Mouse (Mus musculus) heart, adult 18-20 months (tissue): ENCODE measurements around the gene Aox4. TPM values are rescaled to one million over a fixed set of nuclear protein-coding genes. Genes with fewer than 3 reads are reported as not detected.

ENCODE experiments used
- DNase-seq, 2 experiments: peaks; one replicate each; pipeline ENCODE4 v3.0.0; 2021 to 2022; ENCODE audit warnings: mixed read lengths in 1 of 2
- total RNA-seq, 2 experiments: library from RNA; stranded (reverse); gene quantifications; 2 replicates each; pipeline ENCODE4 v1.2.3; 2021

Aox4 gene
- total RNA-seq, 2 experiments from 2014 or later = not detected

GRCm38 (mm10) chr1:58248518-58248917 is 38.3 kb downstream of the Aox4 start:
- no peak for DNase-seq

- no peak for DNase-seq
These were observed 43.3 kb downstream of the Aox4 start for GRCm38 (mm10) chr1:58253466-58253865.

- no peak for DNase-seq
These were observed 47.2 kb downstream of the Aox4 start for GRCm38 (mm10) chr1:58257195-58257991.

- no peak for DNase-seq
These were observed 50.1 kb downstream of the Aox4 start for GRCm38 (mm10) chr1:58260311-58260710.

GRCm38 (mm10) chr1:58268231-58268630 is 58.0 kb downstream of the Aox4 start:
- no peak for DNase-seq

GRCm38 (mm10) chr1:58270807-58271569 is 60.8 kb downstream of the Aox4 start:
- peak in 1 of 2 experiments; percentile 44 for DNase-seq

- DNase-seq = no peak
These were observed 65.7 kb downstream of the Aox4 start for GRCm38 (mm10) chr1:58275879-58276278.

GRCm38 (mm10) chr1:58278026-58278425 is 67.8 kb downstream of the Aox4 start, which contains the start of gene Aox2:
Gene Aox2, plus strand, starts transcription at chr1:58278326.
- no peak for DNase-seq

- DNase-seq = no peak
These were observed 68.3 kb downstream of the Aox4 start for GRCm38 (mm10) chr1:58278513-58278912.

- no peak for DNase-seq
These were observed 70.2 kb downstream of the Aox4 start for GRCm38 (mm10) chr1:58280381-58280780.

- no peak for DNase-seq
These were observed 70.9 kb downstream of the Aox4 start for GRCm38 (mm10) chr1:58280939-58281624.

GRCm38 (mm10) chr1:58281625-58281988 is 71.4 kb downstream of the Aox4 start:
- DNase-seq = no peak

GRCm38 (mm10) chr1:58284505-58284904 is 74.3 kb downstream of the Aox4 start:
- DNase-seq = no peak

GRCm38 (mm10) chr1:58288091-58288490 is 77.9 kb downstream of the Aox4 start:
- no peak for DNase-seq

- no peak for DNase-seq
These were observed 79.8 kb downstream of the Aox4 start for GRCm38 (mm10) chr1:58289863-58290469.

GRCm38 (mm10) chr1:58291394-58292300 is 81.5 kb downstream of the Aox4 start:
- no peak for DNase-seq

GRCm38 (mm10) chr1:58294730-58295129 is 84.5 kb downstream of the Aox4 start:
- DNase-seq = no peak

- DNase-seq = peak; percentile 74 to 81
These were observed 86.1 kb downstream of the Aox4 start for GRCm38 (mm10) chr1:58296278-58296677.

- no peak for DNase-seq
These were observed 86.6 kb downstream of the Aox4 start for GRCm38 (mm10) chr1:58296821-58297220.

- DNase-seq = peak in 1 of 2 experiments; percentile 38
These were observed 88.2 kb downstream of the Aox4 start for GRCm38 (mm10) chr1:58298347-58298746.

- DNase-seq = no peak
These were observed 90.9 kb downstream of the Aox4 start for GRCm38 (mm10) chr1:58301073-58301472.
